Mouse (Mus musculus): ENCODE data around the gene Tcaf2. TPM values are rescaled to one million over a fixed set of nuclear protein-coding genes. Genes with fewer than 3 reads are reported as not detected.

Gene Tcaf2
- polyA plus RNA-seq, 2 experiments, result 0.04 to 0.07 TPM

DNA sequence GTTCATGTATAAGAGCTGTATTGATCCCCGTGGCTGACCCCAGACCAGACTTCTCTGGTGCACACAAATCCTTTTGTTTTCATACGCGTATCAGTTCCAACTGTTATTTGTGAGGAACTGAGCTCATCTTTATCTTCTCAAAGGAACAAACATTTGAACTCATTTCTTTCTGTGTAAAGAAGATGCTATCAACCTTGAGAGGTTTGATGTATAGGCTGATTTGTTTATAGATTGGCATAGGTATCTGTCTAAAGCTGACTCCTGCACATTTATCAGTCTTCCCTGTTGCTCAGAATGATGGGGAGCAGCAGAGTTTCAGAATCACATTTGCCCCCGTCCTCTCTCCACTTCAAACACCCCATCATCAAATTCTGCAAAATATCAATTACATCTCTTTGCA is 47.5 kb downstream of the Tcaf2 start, which contains the start of gene Tcaf3:
Gene Tcaf3, minus strand, starts transcription at position 101 of the 400 bp plus-strand sequence.
- no peaks in the 10 kb centered on the region for H3K27me3 ChIP-seq (ENCODE audit: control insufficient read depth, insufficient read depth, low read length)

DNA sequence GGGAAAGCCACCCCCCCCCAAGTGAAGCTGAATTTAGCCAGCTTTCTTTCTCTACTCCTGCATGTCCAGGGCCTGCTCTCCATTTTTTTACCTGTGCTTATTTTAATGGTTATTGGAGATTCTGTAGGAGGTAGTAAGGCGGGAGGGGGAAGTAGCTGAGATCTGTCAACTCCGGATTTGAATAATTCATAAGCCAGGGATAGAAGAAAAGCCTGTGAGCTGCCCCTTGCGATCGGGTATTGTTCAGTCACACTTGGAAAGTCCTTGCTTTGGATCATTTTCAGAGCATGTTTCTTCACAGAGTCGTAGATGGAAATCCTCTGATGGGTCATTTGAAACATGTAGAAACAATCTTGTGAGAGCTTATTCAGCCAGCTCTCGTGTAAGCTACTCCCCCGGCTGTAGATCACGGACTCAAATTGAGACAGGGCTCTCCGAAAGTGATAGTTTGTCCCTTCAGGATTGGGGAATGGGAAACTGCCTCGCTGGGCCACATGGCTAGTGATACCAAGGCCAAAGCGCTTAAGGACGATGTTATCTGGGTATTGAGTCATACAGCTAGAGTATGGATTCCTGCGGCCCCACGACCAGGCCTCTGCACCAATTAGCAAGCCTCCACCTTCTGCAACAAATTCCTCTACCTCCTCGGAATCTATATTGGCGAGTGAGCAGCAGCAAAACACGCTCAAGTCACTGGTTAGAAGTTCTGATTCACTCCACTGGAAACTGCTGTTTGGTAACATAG is 51.7 kb downstream of the Tcaf2 start:
- H3K27me3 ChIP-seq (ENCODE audit: control insufficient read depth, insufficient read depth, low read length), result no peaks in the 10 kb centered on the region
- no peak for ATAC-seq (ENCODE audit: insufficient read depth)

More for the DNA sequence above, 47.5 kb downstream of the Tcaf2 start, which contains the start of gene Tcaf3:
- no peak within 1 kb of the TSS for H3K4me2 ChIP-seq (ENCODE audit: low read depth)
- no peak for ATAC-seq (ENCODE audit: insufficient read depth)
- no peaks in the 10 kb centered on the region for H3K9me3 ChIP-seq (ENCODE audit: control insufficient read depth, low read length)
- no peaks in the 10 kb centered on the region for H3K4me1 ChIP-seq (replicated peaks; ENCODE audit: control insufficient read depth in 2 of 2, insufficient read depth in 2 of 2, low read length in 1 of 2)
- no peak within 1 kb of the TSS for H3K4me3 ChIP-seq (ENCODE audit: insufficient read depth in 1 of 2, low read depth in 2 of 2, low read length in 2 of 2)
- DNase-seq (ENCODE audit: low read depth in 3 of 3, low spot score in 3 of 3), result no peak
- H3K36me3 ChIP-seq (replicated peaks; ENCODE audit: control insufficient read depth, insufficient read depth, low read depth), result no peaks in the 10 kb centered on the region
- H3K9ac ChIP-seq (replicated peaks), result no peak within 1 kb of the TSS
- 50% methylated on average over 4 of the region's 4 CpGs for WGBS (ENCODE audit: insufficient replicate concordance)
- TF ChIP-seq CTCF (IDR thresholded peaks at IDR 0.05; ENCODE audit: low read depth) (no peak), EP300 (IDR thresholded peaks at IDR 0.05; ENCODE audit: low read depth) (no peak)
- no peak within 1 kb of the TSS for H3K27ac ChIP-seq

DNA sequence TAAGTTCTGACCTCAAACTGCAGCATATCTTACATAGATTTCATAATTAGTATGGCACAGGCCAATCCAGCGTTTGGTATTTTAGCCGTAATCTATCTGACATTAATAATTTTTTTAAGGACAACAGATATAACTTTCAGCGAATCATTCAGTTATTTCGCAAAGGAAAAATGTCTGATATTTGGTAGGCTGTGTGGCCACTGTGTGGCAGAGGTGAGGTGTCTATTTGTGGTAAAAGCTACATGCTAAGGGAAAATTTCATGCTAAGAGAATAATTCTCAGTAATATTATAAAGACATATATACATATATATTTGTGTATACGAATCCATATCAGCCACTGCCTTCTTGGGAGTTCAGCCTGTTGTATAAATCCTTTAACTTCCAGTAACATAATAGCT is 58.5 kb downstream of the Tcaf2 start:
- TF ChIP-seq EP300 (IDR thresholded peaks at IDR 0.05; ENCODE audit: low read depth) (no peak), CTCF (IDR thresholded peaks at IDR 0.05; ENCODE audit: low read depth) (no peak)
- H3K36me3 ChIP-seq (replicated peaks; ENCODE audit: control insufficient read depth, insufficient read depth, low read depth), result no peaks in the 10 kb centered on the region
- H3K4me3 ChIP-seq (ENCODE audit: insufficient read depth in 1 of 2, low read depth in 2 of 2, low read length in 2 of 2), result no peak overlapping the region
- no peak for DNase-seq (ENCODE audit: low read depth in 3 of 3, low spot score in 3 of 3)
- no peaks in the 10 kb centered on the region for H3K27me3 ChIP-seq (ENCODE audit: control insufficient read depth, insufficient read depth, low read length)
- 64% methylated on average over 5 of the region's 5 CpGs for WGBS (ENCODE audit: insufficient replicate concordance)
- no peak overlapping the region for H3K27ac ChIP-seq
- H3K4me2 ChIP-seq (ENCODE audit: low read depth), result no peak overlapping the region
- H3K9me3 ChIP-seq (ENCODE audit: control insufficient read depth, low read length), result no peaks in the 10 kb centered on the region
- no peak for ATAC-seq (ENCODE audit: insufficient read depth)
- no peaks in the 10 kb centered on the region for H3K4me1 ChIP-seq (replicated peaks; ENCODE audit: control insufficient read depth in 2 of 2, insufficient read depth in 2 of 2, low read length in 1 of 2)
- no peak overlapping the region for H3K9ac ChIP-seq (replicated peaks)

More for the DNA sequence above, 51.7 kb downstream of the Tcaf2 start:
- 57% methylated on average over 17 of the region's 17 CpGs for WGBS (ENCODE audit: insufficient replicate concordance)
- no peak for TF ChIP-seq EP300 (IDR thresholded peaks at IDR 0.05; ENCODE audit: low read depth)
- no peak for TF ChIP-seq CTCF (IDR thresholded peaks at IDR 0.05; ENCODE audit: low read depth)
- H3K9me3 ChIP-seq (ENCODE audit: control insufficient read depth, low read length), result no peaks in the 10 kb centered on the region
- H3K27ac ChIP-seq, result no peak overlapping the region
- no peak overlapping the region for H3K4me2 ChIP-seq (ENCODE audit: low read depth)
- no peaks in the 10 kb centered on the region for H3K36me3 ChIP-seq (replicated peaks; ENCODE audit: control insufficient read depth, insufficient read depth, low read depth)
- no peaks in the 10 kb centered on the region for H3K4me1 ChIP-seq (replicated peaks; ENCODE audit: control insufficient read depth in 2 of 2, insufficient read depth in 2 of 2, low read length in 1 of 2)
- H3K4me3 ChIP-seq (ENCODE audit: insufficient read depth in 1 of 2, low read depth in 2 of 2, low read length in 2 of 2), result no peak overlapping the region
- no peak overlapping the region for H3K9ac ChIP-seq (replicated peaks)
- no peak for DNase-seq (ENCODE audit: low read depth in 3 of 3, low spot score in 3 of 3)

DNA sequence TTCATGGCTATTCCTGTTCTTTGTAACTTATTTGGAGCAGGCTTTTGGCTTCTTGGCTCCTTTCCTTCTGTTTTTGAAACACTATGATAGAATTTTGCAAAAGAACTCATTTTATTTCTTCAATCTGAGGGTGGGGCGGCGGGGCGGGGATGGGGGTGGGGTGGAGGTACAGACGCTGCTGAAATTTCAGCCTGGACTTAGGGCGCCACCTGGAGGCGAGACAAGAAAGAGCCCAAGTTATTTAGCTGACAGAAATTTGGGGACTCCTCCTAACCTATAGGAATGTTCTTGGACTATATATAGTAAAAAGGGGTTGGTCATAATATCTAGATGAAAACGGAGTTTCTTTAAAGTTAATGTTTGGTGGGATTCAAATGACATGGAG is 61.6 kb downstream of the Tcaf2 start:
- Histone ChIP-seq H3K9me3 (ENCODE audit: control insufficient read depth, low read length) (no peaks in the 10 kb centered on the region), H3K27me3 (ENCODE audit: control insufficient read depth, insufficient read depth, low read length) (no peaks in the 10 kb centered on the region), H3K27ac (no peak overlapping the region), H3K9ac (replicated peaks) (no peak overlapping the region), H3K4me3 (ENCODE audit: insufficient read depth in 1 of 2, low read depth in 2 of 2, low read length in 2 of 2) (no peak overlapping the region), H3K4me2 (ENCODE audit: low read depth) (no peak overlapping the region), H3K36me3 (replicated peaks; ENCODE audit: control insufficient read depth, insufficient read depth, low read depth) (no peaks in the 10 kb centered on the region), H3K4me1 (replicated peaks; ENCODE audit: control insufficient read depth in 2 of 2, insufficient read depth in 2 of 2, low read length in 1 of 2) (no peaks in the 10 kb centered on the region)
- ATAC-seq (ENCODE audit: insufficient read depth) (no peak), DNase-seq (ENCODE audit: low read depth in 3 of 3, low spot score in 3 of 3) (peak; percentile 4 to 29 (median 10))
- TF ChIP-seq EP300 (IDR thresholded peaks at IDR 0.05; ENCODE audit: low read depth), result no peak
- peak; percentile 49 for TF ChIP-seq CTCF (IDR thresholded peaks at IDR 0.05; ENCODE audit: low read depth)
- WGBS (ENCODE audit: insufficient replicate concordance), result 1% methylated on average over 7 of the region's 7 CpGs

GRCm38 (mm10) chr6:42582741-42583487 is 62.1 kb downstream of the Tcaf2 start:
- DNase-seq (ENCODE audit: low read depth in 3 of 3, low spot score in 3 of 3) (no peak), ATAC-seq (ENCODE audit: insufficient read depth) (no peak)
- H3K4me2 ChIP-seq (ENCODE audit: low read depth), result no peak overlapping the region
- H3K9me3 ChIP-seq (ENCODE audit: control insufficient read depth, low read length), result no peaks in the 10 kb centered on the region
- no peak overlapping the region for H3K27ac ChIP-seq
- WGBS (ENCODE audit: insufficient replicate concordance), result 43% methylated on average over 9 of the region's 9 CpGs
- no peaks in the 10 kb centered on the region for H3K27me3 ChIP-seq (ENCODE audit: control insufficient read depth, insufficient read depth, low read length)
- TF ChIP-seq CTCF (IDR thresholded peaks at IDR 0.05; ENCODE audit: low read depth) (no peak), EP300 (IDR thresholded peaks at IDR 0.05; ENCODE audit: low read depth) (no peak)
- no peak overlapping the region for H3K9ac ChIP-seq (replicated peaks)
- no peaks in the 10 kb centered on the region for H3K36me3 ChIP-seq (replicated peaks; ENCODE audit: control insufficient read depth, insufficient read depth, low read depth)
- no peak overlapping the region for H3K4me3 ChIP-seq (ENCODE audit: insufficient read depth in 1 of 2, low read depth in 2 of 2, low read length in 2 of 2)
- no peaks in the 10 kb centered on the region for H3K4me1 ChIP-seq (replicated peaks; ENCODE audit: control insufficient read depth in 2 of 2, insufficient read depth in 2 of 2, low read length in 1 of 2)

All from liver, embryonic 14.5 days (tissue).